Mouse (Mus musculus): ENCODE results near the gene Phkg2.

DNA sequence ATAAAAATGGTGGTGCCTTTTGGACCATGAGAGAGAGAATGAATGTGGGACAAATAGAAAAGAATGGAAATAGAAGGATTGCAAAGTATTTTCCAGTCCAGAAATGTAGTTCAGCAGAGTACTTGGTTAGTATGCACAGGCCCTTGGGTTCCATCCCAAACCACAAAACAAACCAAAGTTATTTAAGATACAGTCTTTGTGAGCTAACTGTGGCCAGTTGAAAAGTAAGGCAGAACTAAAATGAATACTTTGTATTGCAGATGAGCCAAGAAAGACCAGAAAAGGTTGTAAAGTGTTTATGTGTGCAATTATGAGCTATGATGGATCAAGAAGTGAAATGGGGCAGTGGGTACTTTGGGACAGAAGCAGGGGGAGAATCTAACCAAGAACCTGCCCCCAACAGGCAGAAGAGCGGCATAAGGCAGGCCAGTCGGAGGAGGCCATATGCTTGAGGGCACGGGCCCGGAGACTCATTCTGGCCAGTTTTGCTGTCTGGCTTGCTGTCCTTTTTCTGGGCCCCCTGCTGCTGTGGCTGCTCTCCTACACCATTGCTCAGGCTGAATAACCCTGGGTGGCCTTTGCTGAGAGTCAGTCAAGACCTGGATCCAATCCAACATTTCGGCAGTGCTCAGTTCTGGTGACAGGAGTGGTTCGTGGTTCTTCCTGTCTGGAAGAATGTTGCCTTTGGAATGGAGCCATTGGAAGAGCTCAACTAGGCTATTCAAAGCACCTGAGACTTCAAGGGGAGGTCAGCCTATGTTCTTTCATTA, 8.6 kb upstream of the Phkg2 start:
- no peak for TF ChIP-seq GATA1 (IDR thresholded peaks at IDR 0.05; ENCODE audit: low read length)
- TF ChIP-seq TAL1 (IDR thresholded peaks at IDR 0.05; ENCODE audit: low read length) = no peak
